Mouse (Mus musculus) hematopoietic stem cell, adult 5-6 weeks (primary cell): ENCODE results near the gene Doc2b. TPM values are rescaled to one million over a fixed set of nuclear protein-coding genes. Genes with fewer than 3 reads are reported as not detected.

Source experiments
- ATAC-seq, 2 experiments: fragments of 125-278 bp in 1 of 2; replicated peaks in 1 of 2; 2 replicates each; pipeline ENCODE4 v1.8.0; 2016 to 2017; ENCODE audit warnings: inconsistent platforms in 2 of 2, mild to moderate bottlenecking in 2 of 2, moderate number of reproducible peaks in 2 of 2, low read depth in 1 of 2, moderate TSS enrichment in 1 of 2; ENCODE audit not compliant: low FRiP score in 2 of 2, poor library complexity in 2 of 2, severe bottlenecking in 2 of 2, insufficient read depth in 1 of 2, low TSS enrichment in 1 of 2
- total RNA-seq: library from RNA; stranded (forward); fragments of 172-1452, 232-1000 nt; gene quantifications from 2 replicates; pipeline ENCODE4 v1.2.3, GENCODE M21; 2017

Doc2b gene
- total RNA-seq, 1 experiment from 2014 or later, result not detected

DNA sequence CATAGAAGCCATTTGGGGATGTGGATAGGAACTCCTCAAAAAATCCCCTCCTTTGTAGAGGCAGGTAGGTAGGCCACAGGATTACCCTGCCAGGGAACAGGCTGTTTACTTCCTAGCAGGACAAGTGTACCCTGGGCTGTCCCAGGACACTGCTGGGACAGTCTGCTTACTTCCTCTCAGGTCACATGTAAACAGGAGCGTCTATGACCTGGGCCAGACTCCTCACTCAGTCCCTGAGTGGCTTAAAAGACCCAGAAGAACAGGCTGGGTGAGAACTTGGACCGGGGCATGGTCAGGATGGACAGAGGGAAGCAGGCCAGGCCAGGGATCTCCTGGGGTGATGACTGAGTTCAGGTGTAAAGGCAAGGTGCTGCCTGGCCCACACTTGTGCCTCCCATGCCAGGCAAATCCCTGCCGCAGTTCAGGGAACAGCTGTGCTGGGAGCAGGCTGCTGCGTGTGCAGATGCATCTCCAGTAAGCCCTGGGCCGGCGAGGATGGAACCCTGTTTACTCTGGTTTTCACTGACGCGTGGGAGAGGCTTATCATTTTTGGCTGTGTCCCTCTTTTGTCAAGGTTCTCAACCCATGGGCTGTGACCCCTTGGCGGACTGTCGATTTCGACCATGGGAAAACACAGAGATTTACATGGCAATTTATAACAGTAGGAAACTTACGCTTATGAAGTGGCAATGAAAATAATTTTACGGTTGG lies 842 bp upstream of the Doc2b start:
- ATAC-seq, result no peak

DNA sequence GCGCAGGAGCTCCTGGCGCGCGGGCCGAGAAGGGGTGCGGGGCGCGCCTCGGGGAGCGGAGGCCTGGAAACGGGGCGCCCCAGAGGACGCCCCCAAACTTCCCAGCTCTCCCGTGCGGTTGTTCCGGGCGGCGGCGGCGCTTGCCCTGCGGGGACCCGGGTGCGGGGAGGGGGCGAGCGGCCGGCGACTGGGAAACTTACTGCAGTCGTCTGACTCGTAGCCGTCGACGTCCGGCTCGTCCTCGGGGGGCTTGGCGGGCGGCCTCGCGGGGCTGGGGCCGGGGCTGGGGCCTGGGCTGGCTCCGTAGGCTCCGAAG lies 570 bp downstream of the Doc2b start:
- ATAC-seq, result no peak

DNA sequence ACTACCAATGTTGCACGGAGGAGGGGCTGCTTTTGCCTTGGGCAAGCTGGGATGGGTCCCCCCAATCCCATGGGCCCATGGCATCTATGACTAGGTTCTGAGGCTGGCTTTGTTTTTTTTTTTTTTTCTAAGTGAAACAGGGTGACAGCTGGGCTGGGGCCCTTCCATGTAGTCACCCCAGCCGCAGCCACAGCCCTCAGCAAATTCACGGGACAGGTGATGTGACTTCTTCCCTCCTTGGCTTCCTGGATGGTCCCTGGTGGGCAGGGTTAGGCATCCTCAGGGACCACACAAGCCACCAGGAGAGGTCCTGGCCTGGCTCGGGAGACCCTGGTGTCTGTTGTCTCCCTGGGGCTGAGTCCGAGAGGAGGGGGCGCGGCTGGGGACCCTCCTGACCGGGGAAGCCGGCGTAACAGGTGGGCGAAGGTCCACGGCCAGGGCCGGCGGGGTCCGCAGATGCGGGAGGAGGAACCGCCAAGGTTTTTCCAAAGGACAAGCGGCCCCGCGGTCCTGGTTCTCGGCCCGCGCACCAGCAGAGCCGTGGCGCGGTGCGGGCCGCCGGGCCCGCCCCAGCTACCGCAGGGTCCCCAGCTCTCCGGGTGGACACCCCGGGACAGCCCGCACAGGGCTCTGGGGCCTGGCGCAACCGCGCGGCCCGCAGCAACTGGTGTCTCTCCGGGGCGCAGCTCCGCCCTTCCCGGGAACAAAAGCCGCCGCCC lies 1.1 kb downstream of the Doc2b start:
- ATAC-seq, result no peak

DNA sequence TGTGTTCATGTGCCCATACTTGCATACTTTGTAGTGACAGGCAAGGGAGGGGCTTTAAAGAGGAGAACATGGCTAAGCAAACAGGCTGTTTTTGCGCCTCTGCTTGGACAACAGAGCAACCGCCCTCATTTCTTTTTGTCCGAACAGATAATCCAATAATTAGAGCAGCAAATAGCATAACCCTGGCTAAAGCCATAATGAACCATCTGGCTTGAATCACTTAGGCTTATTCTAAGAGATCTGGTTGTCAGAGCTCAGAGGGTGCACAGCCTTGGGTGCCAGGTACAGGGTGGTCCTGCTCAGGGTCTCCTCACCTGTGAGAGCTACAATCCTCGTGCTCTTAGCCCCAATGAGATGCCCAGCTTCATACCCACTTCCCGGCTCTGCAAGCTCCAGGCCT lies 2.5 kb downstream of the Doc2b start:
- no peak for ATAC-seq

DNA sequence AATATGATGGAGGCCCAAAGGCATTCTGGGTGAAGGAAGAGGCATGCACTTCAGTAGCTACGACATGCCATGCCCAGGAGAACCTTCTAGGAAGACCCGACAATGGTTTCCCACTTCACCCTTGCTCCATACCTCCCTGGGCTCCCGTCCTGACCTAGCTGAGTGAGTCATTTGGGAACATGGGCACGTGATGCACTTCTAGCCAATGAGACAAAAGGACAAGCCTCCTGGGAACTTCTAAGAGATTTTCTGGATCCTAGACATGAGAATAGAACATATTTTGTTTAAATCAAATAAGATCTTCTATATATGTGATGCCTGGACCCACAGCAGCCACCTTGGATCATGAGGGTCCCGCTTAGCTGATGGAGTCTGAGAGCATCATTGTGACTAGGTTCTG lies 3.3 kb downstream of the Doc2b start:
- ATAC-seq, result no peak

DNA sequence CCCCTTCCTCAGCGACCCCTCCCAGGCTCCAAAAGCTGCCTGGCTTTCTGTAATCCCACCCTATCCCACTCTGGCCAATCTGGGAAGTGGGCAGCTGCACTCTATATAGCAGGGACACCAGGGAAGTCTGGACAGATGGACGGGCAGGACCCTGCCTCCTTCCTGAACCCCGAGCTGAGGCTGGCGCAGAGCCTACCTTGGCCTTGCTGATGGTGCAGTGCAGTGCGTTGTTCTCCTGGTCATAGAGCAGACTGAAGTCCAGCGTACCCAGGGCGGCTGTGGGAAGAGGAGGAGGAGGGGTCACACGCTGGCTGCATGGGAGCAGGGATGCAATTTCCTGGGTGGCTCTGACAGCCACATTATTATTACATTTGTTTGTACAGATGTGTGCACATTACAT lies 10.0 kb downstream of the Doc2b start:
- ATAC-seq, result no peak

DNA sequence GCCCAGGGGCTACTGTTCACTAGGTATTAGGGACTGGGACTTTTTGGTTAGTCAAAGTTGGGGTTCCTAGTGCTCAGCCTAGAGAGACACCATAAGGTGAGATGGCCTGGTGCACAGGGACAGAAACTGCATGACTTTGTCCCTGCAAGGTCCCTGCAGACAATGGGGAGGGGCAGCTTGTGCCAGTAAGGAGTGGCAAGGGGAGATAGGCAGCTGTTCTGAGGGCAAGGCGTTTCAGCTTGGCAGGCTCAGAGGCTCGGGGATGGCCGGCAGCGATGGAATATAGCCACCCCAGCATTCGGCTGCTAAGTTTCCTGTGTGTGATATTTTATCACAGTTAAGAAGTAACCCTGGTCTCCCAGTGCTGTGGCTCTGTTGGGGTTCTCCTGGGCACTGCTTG lies 12.1 kb downstream of the Doc2b start:
- no peak for ATAC-seq

DNA sequence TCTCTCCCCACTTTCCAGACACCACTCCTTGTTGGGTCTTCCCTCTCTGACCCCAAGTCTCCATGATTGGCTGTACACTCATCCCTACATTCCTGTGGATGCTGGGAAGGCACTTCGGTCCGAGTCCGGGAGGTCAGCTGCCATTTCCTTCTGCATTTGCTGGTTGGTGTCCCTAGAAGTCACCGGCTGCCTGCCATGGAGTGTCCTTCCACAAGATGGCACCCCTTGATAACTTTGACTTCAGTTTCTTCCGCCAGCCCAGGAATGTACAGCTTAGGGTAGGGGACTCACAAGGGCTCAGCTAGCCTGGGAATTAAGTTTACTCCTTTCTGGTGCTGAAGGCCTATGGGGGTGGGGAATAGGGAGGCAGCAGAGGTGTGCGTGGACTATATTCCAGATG lies 13.9 kb downstream of the Doc2b start:
- peak; percentile 82 to 85 for ATAC-seq

DNA sequence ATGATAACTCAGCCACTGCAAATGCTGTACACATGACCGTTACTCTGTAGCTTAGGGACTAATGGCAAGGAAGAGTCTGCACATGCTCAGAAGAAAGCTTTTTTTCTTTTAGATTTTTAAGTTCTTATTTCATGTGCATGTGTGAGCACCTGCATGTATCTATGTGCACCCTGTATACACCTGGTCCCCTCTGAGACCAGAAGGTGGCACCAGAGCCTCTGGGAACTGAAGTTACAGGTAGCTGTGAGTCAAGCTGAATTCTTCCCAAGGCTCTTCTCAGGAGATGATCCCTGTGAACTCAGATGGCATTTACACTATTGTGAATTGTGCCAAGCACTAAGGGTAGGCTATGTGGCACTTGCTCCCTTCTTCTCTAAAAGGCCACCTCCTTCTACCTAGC lies 19.9 kb downstream of the Doc2b start:
- no peak for ATAC-seq

DNA sequence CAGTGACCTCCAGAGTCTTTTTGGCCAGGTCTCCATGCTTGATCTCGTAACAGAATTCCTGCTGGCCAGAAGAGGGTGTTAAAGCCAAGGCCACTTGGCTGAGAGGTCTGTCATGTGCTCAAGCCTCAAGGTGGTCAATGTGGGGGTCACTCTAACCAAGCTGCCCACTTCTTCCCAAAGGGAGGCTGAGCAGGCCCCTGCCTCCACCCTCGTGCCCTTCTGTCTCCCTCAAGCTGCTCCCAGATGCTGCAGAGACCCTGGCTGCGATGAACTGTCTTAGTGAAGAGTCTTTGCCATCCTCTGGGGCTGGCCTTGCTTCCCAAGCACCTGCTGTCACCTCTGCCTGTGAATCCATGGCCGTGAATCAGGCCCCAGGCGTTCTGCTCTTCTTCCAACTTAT lies 23.3 kb downstream of the Doc2b start:
- no peak for ATAC-seq

DNA sequence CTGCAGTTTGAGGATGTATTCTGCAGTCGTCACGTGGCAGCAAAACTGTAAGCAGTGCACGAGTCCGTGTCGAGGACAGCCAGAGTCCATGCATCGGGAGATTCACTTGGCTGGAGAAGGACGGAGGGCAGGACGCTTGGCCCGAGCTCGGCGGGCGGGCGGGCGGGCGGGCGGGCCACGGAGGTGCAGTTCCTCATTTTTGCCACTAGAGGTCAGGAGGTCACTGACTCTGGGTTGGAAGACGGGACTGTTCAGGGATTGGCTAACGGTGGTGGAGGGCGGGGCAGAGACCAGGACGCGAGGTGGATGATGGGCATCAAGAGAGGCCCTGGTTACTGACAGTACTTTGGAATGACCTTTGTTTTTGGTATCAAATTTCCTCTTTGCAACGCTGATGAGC lies 26.6 kb downstream of the Doc2b start:
- peak; percentile 88 to 92 for ATAC-seq

DNA sequence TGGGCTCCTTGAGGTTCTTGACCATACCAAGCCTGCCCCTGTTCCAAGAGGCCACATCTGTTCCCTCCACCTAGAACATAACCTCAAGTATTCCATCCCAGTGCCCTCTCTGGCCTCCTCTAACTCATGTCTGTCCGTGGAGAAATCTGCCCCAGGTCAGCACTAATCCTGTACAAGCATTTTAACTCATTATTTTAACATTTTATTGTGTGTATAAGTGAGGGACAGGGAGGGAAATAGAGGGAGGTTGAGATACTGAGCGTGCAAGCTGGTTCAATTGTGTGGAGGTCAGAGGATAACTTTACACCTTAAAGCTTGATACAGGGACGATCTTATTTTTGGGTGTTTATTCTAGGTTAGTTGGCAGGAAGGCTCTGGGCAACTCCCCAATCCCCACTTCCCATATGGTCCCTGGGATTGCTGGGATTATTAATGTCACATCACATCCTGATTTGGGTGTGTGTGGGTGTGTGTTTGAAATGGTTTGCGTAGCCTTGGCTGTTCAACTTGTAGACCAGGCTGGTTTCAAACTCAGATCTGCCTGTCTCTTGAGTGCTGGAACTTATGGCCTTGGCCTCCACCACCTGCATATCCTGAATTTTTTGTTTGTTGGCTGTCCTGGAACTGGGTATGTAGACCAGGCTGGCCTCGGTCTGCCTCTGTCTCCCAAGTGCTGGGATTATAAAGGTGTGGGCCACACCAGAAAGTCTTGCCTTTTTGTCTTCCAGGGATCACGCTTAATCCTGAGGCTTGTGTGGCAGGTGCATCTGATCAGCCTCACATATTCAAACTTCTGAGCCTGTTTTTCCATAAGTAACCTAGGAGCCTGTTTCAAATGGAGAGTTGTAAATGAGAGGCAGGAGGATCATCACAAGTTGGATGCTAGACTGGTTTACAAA lies 27.5 kb downstream of the Doc2b start:
- no peak for ATAC-seq

DNA sequence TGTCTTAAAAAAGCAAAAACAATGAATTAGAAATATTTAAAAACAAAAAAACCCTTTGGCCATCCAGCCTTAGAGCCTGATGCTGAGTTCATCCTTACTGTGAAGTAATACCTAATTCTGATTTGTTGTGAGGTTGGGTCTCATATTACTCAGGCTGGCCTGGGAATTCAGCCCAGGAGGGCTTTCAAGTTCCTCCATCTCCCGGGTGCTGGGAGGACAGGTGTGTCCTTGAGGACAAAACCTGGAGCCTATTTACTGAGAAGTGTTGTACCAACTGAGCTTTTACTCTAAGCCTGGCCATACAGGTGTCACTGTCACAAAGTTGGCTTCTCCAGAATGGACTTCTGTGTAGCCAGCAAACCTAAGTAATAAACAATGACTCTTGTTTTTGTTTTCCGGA lies 28.8 kb downstream of the Doc2b start:
- ATAC-seq, result no peak

DNA sequence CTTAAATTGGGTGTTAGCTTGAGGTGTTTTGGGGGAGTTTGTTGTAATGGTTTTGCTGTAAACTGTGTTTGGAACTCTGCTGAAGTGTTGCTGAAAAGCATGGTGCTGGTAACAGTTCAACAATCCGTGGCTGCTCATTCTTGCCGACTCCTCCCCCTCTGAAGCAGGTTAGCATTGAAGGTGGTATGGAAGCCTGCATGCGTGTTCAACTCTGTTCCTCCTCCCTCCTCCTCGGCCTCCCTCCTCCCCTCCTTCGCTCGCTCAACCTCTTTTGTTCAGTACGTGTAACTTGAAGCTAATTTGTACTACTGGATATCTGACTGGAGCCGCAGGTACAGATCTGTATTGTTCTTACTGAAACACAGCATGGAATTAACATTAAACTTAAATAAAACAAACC lies 30.7 kb downstream of the Doc2b start:
- no peak for ATAC-seq

DNA sequence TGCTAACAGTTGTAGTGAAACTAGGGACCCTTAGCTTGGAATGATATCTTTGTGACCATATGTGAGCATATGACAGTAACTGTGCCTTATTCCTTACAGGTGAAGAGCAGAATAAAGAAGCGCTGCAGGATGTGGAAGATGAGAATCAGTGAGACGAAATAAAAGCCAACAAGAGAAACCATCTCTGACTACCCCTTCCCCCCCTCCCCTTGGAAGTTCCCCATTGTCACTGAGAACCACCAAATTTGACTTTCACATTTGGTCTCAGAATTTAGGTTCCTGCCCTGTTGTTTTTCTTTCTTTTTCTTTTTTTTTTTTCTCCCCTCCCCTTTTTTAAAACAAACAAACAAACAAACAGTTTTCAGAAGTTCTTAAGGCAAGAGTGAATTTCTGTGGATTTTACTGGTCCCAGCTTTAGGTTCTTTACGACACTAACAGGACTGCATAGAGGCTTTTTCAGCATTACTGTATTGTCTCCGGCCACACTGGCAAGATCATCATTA lies 31.3 kb downstream of the Doc2b start:
- no peak for ATAC-seq

DNA sequence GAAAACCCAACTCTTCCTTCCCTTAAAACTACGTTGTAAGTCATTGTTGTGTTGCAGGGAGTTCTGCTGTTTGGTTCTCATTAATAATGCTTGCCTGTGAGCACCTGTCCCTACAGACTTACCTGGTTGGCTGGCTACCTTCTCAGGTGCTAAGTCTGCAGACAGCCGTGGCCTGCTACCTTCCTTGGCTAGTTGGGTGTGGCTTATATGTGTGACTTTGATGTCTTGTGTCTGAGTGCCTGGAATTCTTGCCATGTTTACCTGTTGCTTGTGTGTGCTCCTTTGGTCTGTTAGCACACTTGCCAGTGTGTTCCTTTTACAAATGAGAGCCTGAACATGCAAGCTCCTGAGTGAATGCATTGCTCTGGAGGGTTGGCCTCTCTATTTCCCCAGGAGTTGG lies 33.1 kb downstream of the Doc2b start:
- ATAC-seq, result no peak

DNA sequence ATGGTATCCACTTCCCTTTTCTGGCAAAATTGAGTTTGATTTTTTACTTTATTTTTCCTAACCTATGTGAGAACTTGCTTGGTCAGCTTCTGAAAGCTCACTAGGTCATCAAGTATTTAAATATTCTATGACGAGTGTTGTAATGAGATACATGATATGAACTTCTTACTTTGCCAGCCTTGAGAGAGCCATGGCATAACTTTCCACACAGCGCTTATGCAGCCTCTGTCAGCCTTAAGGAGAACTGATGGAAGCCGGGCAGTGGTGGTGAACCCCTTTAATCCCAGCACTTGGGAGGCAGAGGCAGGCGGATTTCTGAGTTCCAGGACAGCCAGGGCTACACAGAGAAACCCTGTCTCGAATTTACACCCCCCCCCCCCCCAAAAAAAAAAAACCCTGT lies 35.1 kb downstream of the Doc2b start:
- ATAC-seq, result no peak

DNA sequence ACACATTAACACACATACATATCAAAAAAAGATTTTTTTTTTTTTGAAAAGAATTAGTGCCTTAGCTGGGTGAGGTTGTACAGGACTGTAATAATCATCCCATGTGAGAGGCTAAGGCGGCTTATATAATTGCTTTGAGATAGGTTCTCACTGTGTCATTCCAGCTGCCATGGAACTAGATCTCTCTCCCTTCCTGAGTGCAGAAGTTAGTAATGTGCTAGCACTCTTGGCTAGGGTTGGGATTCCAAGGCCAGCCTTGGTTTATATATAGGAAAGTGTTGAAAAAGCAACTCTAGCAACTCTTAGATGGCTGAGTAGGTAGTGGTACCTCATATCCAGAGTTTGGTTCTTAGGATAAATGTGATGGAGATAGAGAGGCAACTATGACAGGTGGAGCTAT lies 37.3 kb downstream of the Doc2b start:
- ATAC-seq, result no peak
